Mouse (Mus musculus) hindbrain, embryonic 10.5 days (tissue): ENCODE data around the gene Iqcf3. TPM values are rescaled to one million over a fixed set of nuclear protein-coding genes. Genes with fewer than 3 reads are reported as not detected.
"Not testable (repeated sequence)": the region's sequence is repeated elsewhere in the genome, so short reads cannot be mapped to it uniquely, and the experiment has no call there.

Source experiments
- DNase-seq: peaks from one replicate; pipeline ENCODE4 v3.0.0-alpha.2; 2017; ENCODE audit warnings: low spot score
- H3K27ac ChIP-seq: fragments of 300-500 bp; sonication (generic); 2 replicates; pipeline ENCODE4 v1.5.1; 2016; ENCODE audit warnings: mild to moderate bottlenecking, moderate library complexity
- H3K27me3 ChIP-seq: fragments of 300-500 bp; sonication (generic); 2 replicates; pipeline ENCODE4 v1.6.1; 2016; ENCODE audit warnings: mild to moderate bottlenecking; ENCODE audit not compliant: poor library complexity, insufficient read depth, severe bottlenecking
- H3K36me3 ChIP-seq: fragments of 300-500 bp; sonication (generic); 2 replicates; pipeline ENCODE4 v1.6.1; 2016; ENCODE audit warnings: mild to moderate bottlenecking, moderate library complexity
- H3K4me1 ChIP-seq: fragments of 300-500 bp; sonication (generic); replicated peaks from 2 replicates; pipeline ENCODE4 v1.6.1; 2016; ENCODE audit warnings: mild to moderate bottlenecking
- H3K4me3 ChIP-seq: fragments of 300-500 bp; sonication (generic); 2 replicates; pipeline ENCODE4 v1.5.1; 2016; ENCODE audit warnings: mild to moderate bottlenecking, moderate library complexity
- H3K9me3 ChIP-seq: fragments of 300-500 bp; sonication (generic); 2 replicates; pipeline ENCODE4 v1.6.1; 2016; ENCODE audit warnings: mild to moderate bottlenecking, moderate library complexity
- WGBS: fragments of 180-500 bp; shearing (Covaris S2); methylation state at CpG from one replicate; pipeline ENCODE4 v1.1.7; 2016; 5-methylcytosine and 5-hydroxymethylcytosine counted together
- polyA plus RNA-seq: library from polyadenylated mRNA; unstranded; fragments of >200 nt; fragmentation: Nextera tagmentation; extraction: Ambion mirVana; gene quantifications from 2 replicates; pipeline ENCODE4 v1.2.1, GENCODE M21; 2016

Iqcf3 gene
- polyA plus RNA-seq, 1 experiment from 2014 or later: not detected

DNA sequence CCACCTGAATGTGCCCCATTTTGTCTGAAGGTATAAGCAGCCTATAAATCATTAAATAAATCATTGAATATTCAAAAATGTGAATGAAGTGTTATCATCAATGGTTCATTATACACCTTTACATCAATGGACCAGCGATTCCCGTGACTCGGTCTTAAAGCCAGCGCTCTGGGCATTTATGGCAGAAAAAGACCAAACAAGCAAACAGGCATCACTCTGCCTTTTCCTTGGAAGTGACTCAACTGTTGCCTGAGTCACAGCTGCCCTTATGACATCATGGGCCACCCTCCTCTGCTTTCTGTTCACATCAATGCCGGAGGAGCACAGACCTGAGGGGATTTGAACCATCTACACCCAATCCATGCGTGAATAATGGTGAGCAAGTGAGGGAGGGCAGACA, 61.8 kb downstream of the Iqcf3 start, which contains the start of gene Iqcf1:
Gene Iqcf1 (plus strand): TSS at position 301 of the 400 bp plus-strand sequence.
- no peak within 1 kb of the TSS for H3K4me3 ChIP-seq
- H3K27me3 ChIP-seq: no peaks in the 10 kb centered on the region
- DNase-seq: no peak
- no peak within 1 kb of the TSS for H3K27ac ChIP-seq
- 90% methylated on average over 6 of the region's 6 CpGs for WGBS
- no peaks in the 10 kb centered on the region for H3K36me3 ChIP-seq
- H3K9me3 ChIP-seq: no peaks in the 10 kb centered on the region
- no peaks in the 10 kb centered on the region for H3K4me1 ChIP-seq

GRCm38 (mm10) chr9:106487602-106488001, 73.8 kb downstream of the Iqcf3 start:
- H3K9me3 ChIP-seq, H3K4me1 ChIP-seq, DNase-seq, H3K27ac ChIP-seq, H3K4me3 ChIP-seq, H3K27me3 ChIP-seq: not testable (repeated sequence)
- H3K36me3 ChIP-seq: peaks cover 40% of the 10 kb centered on the region
- 81% methylated on average over 6 of the region's 6 CpGs for WGBS

DNA sequence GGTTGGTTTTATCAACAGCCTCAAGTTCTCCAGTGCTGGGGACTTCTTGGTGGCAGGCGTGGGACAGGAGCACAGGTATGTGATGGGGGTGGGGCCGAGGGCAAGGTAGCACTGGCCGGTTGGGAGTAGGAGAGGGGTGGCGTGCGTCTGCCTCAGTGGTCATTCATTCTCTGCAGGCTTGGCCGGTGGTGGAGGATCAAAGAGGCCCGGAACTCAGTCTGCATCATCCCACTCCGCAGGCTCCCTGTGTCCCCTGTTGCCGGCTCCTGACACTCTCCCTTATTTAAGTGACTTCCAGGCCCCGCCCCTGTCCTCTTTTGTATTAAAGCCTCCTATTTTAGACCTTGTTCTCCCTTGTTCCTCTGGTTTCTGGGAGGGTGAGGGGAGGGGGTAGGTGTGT, 76.4 kb downstream of the Iqcf3 start:
- Histone ChIP-seq H3K27me3 (no peaks in the 10 kb centered on the region), H3K9me3 (no peaks in the 10 kb centered on the region), H3K4me1 (no peaks in the 10 kb centered on the region; the same call in 1 of the 2 replicates), H3K36me3 (peaks cover 63% of the 10 kb centered on the region), H3K4me3 (no peak overlapping the region), H3K27ac (no peak overlapping the region)
- 83% methylated on average over 10 of the region's 10 CpGs for WGBS
- no peak for DNase-seq

DNA sequence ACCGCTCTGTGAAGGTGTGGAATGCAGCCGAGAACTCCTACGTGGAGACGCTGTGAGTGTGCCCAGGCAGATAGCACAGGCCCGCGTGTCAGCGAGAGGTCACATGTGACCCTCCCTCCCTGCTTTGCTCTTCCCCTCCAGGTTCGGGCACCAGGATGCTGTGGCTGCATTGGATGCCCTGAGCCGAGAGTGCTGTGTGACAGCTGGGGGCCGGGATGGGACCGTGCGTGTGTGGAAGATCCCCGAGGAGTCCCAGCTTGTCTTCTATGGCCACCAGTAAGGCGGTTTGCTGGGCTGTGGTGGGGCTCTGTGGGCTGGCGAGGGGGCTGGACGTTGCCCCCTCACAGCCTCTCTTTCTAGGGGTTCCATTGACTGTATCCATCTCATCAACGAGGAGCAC, 77.8 kb downstream of the Iqcf3 start:
- Histone ChIP-seq H3K27ac (no peak overlapping the region), H3K36me3 (peaks cover 73% of the 10 kb centered on the region), H3K27me3 (no peaks in the 10 kb centered on the region), H3K9me3 (no peaks in the 10 kb centered on the region), H3K4me1 (peaks cover 7% of the 10 kb centered on the region; the same call in 1 of the 2 replicates), H3K4me3 (no peak overlapping the region)
- DNase-seq: no peak
- WGBS: 92% methylated on average over 17 of the region's 17 CpGs

DNA sequence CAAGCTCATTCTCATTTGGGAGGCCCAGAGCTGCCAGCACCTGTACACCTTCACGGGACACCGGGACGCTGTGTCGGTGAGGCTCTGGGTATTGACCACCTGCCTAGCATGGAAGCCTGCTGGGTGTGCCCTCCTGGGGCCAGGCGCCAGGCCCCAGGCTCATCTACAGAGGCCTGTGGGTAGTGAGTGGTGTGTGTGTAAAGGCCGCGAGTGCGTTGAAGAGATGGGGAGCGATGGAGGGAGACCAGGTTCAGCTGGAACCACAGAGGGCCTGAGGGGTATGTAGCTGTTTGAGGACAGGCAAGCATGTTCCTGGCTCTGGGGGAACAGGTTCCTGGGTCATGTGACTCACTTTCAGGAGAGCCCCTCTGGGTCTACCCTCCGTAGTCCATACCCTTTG, 78.3 kb downstream of the Iqcf3 start:
- Histone ChIP-seq H3K9me3 (no peaks in the 10 kb centered on the region), H3K4me1 (peaks cover 11% of the 10 kb centered on the region), H3K27ac (no peak overlapping the region), H3K4me3 (no peak overlapping the region), H3K36me3 (peaks cover 73% of the 10 kb centered on the region), H3K27me3 (no peaks in the 10 kb centered on the region)
- 95% methylated on average over 10 of the region's 10 CpGs for WGBS
- DNase-seq: no peak

DNA sequence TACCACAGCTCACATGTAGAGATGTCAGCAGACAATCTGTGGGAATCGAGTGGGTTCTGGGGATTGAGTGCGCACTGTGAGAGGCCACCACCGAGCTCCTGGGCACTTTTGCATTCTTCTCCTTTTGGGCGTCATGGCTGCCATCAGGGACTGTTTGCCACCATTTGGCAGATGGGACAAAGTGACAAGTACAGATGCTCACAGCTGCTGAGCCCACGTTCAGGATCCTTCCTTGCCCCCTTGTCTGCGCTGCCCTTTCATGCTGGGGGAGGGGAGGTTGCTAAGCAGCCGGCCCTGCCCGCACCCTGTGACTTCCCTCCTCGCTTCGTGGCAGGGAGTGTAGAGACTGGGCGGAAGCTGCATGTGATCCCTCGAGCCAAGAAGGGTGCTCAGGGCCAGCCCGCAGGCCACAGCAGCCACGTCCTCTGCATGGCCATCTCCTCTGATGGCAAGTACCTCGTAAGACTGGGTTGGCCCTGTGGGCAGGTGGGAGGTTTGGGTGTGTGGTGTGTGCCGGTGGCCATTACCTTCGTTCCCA, 78.8 kb downstream of the Iqcf3 start:
- Histone ChIP-seq H3K27me3 (no peaks in the 10 kb centered on the region), H3K4me3 (no peak overlapping the region), H3K4me1 (peaks cover 16% of the 10 kb centered on the region), H3K27ac (no peak overlapping the region), H3K9me3 (no peaks in the 10 kb centered on the region), H3K36me3 (peaks cover 73% of the 10 kb centered on the region)
- 89% methylated on average over 17 of the region's 17 CpGs for WGBS
- DNase-seq: no peak

GRCm38 (mm10) chr9:106481676-106482075, 79.8 kb downstream of the Iqcf3 start:
- no peak for DNase-seq
- WGBS: 93% methylated on average over 13 of the region's 13 CpGs
- H3K27ac ChIP-seq: no peak overlapping the region

DNA sequence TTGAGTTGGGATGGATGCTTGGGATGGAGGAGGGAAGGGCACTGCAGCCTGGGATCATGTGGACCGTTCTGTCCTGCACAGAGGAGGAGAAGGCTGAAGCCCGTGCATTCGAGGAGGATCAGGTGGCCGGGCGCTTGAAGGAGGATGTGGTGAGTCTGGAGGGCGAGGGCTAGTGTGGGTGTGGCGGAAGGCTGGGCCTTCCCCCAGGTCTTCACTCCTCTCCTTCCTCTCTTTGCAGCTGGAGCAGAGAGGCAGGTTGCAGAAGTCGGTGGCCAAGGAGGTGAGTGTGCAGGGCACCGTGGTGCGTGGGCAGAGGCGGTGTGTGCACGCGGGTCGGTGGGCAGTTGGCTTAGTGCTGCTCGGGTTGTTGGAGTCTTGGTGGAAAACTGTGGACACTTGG, 80.4 kb downstream of the Iqcf3 start:
- WGBS: 94% methylated on average over 15 of the region's 15 CpGs
- Histone ChIP-seq H3K36me3 (peaks cover 68% of the 10 kb centered on the region), H3K27me3 (no peaks in the 10 kb centered on the region), H3K9me3 (no peaks in the 10 kb centered on the region), H3K4me1 (peaks cover 31% of the 10 kb centered on the region), H3K27ac (no peak overlapping the region), H3K4me3 (no peak overlapping the region)
- DNase-seq: no peak

More at GRCm38 (mm10) chr9:106481676-106482075, 79.8 kb downstream of the Iqcf3 start:
- H3K36me3 ChIP-seq: peaks cover 73% of the 10 kb centered on the region
- H3K9me3 ChIP-seq: no peaks in the 10 kb centered on the region
- H3K4me3 ChIP-seq: no peak overlapping the region
- H3K4me1 ChIP-seq: peaks cover 25% of the 10 kb centered on the region
- no peaks in the 10 kb centered on the region for H3K27me3 ChIP-seq

DNA sequence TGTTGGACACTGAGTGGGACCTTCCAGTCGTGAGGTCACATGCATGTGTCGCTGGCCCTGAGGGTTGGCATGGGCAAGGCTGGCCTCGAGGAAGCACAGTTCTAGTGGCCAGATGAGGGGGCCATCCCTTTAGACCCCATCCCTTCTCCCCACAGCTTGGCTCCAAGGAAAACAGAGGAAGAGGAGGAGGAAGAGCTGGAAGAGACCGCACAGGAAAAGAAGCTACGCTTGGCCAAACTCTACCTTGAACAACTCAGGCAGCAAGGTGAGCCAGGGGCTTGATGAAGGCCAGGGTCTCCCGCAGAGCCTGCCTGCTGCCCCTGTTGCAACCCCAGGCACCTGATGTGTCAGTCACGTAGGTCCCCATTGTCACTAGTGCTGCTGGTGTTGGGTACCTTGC, 80.9 kb downstream of the Iqcf3 start:
- Histone ChIP-seq H3K4me3 (no peak overlapping the region), H3K36me3 (peaks cover 63% of the 10 kb centered on the region), H3K27me3 (no peaks in the 10 kb centered on the region), H3K4me1 (peaks cover 37% of the 10 kb centered on the region), H3K27ac (no peak overlapping the region), H3K9me3 (no peaks in the 10 kb centered on the region)
- WGBS: 95% methylated on average over 7 of the region's 7 CpGs
- DNase-seq: no peak

DNA sequence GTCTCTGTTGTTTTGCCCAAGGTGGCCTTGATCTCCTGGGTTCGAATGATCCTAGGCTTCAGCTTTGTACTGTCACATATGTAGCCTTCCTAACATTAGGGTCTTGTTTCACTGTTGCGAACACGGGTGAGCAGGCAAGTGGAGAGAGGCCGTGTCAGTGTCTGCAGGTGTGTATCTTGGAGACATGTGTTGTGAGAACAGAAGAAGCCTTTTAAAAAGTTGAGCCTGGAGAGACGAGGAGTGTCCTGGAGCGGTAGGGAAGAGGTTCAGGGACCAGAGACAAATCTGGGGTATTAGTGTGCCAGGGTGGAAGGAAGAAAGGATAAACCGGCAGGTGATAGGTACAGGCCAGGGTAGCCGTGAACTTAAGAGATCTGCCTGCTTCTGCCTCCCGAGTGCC, 83.3 kb downstream of the Iqcf3 start:
- Histone ChIP-seq H3K36me3 (peaks cover 39% of the 10 kb centered on the region), H3K9me3 (no peaks in the 10 kb centered on the region), H3K27me3 (no peaks in the 10 kb centered on the region), H3K27ac (no peak overlapping the region), H3K4me3 (peak overlapping the region; percentile 83), H3K4me1 (peaks cover 60% of the 10 kb centered on the region)
- DNase-seq: no peak
- 81% methylated on average over 9 of the region's 9 CpGs for WGBS

DNA sequence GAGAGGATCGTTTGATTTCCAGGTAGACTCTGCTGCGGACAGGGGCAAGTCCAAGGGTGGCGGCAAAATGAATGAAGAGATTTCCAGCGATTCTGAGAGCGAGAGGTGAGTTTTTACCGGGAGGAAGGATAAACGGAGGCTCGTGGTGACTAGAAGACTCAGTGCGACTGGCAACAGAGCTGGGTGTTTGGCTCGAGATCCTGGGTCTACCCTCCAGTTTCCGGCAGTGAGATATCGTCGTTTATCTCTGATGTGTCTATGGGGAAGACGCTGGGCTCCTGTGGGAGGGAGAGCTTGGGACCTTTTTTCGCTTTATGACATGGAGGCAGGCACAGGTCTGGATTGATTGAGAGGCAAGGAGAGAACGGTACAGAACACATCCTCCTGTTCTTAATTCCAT, 83.8 kb downstream of the Iqcf3 start:
- no peak for DNase-seq
- H3K9me3 ChIP-seq: no peaks in the 10 kb centered on the region
- H3K36me3 ChIP-seq: peaks cover 34% of the 10 kb centered on the region
- H3K4me1 ChIP-seq: peaks cover 64% of the 10 kb centered on the region
- 8% methylated on average over 16 of the region's 16 CpGs for WGBS
- H3K27ac ChIP-seq: peak overlapping the region; percentile 80
- peaks cover 2% of the 10 kb centered on the region; the same call in 1 of the 2 replicates for H3K27me3 ChIP-seq
- peak overlapping the region; percentile 83 for H3K4me3 ChIP-seq

DNA sequence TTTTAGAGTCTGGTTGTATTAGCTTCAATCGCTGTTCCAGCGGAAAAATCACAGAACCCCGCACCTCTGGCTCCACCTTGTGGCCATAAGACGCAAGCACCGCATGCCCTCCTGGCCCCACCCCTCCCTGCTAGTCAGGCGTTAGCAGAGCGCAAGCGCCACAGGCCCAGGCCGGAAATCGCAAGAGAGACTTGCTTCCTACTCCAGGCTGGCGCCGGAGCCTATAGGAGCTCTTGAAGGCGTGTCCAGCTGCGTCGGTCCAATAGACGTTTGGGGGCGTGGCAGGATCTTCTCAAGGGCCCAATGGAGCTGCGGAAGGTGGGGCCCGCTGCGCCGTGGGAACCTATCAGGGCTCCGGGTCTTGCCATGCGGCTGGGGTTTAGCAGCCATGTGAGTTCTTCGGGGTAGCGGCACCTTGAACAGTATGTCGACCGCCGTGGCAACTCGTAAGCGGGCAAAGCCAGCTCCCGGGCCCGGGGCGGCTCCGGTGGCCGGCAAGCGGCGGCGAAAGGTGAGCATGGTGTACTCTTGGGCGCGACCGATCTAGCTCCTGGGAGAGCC, 84.4 kb downstream of the Iqcf3 start, which contains the start of gene Parp3:
Gene Parp3 (minus strand): TSS at position 26 of the 561 bp plus-strand sequence.
- Histone ChIP-seq H3K27me3 (peaks cover 6% of the 10 kb centered on the region; the same call in 1 of the 2 replicates), H3K4me3 (peak within 1 kb of the TSS; percentile 83), H3K27ac (peak within 1 kb of the TSS; percentile 80), H3K4me1 (peaks cover 70% of the 10 kb centered on the region), H3K9me3 (no peaks in the 10 kb centered on the region), H3K36me3 (peaks cover 30% of the 10 kb centered on the region)
- DNase-seq: peak; percentile 100
- WGBS: under 1% methylated on average over 41 of the region's 41 CpGs

DNA sequence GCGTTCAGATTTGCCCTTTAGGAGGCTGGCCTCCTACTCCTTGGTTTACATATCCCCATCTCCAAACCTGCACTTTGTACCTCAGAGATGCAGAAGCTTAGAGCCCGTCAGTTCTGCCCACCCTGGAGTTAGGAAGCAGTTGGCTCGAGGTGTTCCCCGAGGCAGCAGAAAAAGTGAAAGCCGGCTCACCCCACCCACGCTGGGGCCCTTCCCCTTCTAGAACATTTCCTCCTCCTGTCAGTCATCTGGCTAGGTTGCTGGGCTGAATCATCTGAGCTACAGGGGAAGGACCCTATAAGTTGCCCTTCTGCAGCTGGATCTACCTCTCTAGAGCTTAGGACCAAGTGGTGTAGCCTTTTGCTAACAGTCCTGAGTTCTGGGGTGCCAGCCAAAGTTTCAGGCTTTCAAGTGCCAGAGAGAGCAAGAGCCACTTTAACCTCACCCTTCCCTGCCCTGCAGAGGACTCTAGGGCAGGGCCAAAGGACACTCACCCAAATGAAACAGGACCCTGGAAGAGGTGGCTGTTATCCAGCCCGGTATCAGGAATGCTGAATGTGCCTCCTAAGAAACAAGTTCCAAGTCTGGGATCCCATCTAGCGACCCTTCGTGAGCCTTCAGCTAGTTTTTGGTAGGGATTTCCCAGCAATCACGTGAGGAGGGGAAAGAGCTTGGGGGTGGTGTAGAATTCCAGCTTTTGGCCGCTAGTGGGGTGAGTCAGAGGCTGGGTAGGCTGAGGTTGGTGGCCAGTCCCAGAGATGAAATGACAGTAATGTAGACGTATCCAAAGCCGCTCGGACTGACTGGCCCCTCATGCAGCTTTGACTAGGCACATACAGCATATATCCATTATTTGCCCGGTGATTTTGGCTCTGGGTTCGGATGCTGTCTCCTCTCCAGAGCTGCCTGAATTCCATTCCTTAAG, 85.2 kb downstream of the Iqcf3 start:
- no peaks in the 10 kb centered on the region for H3K9me3 ChIP-seq
- peaks cover 78% of the 10 kb centered on the region for H3K4me1 ChIP-seq
- H3K4me3 ChIP-seq: peak overlapping the region; percentile 83
- 38% methylated on average over 16 of the region's 16 CpGs for WGBS
- DNase-seq: no peak
- peak overlapping the region; percentile 73 for H3K27ac ChIP-seq
- peaks cover 22% of the 10 kb centered on the region for H3K36me3 ChIP-seq
- peaks cover 8% of the 10 kb centered on the region; the same call in 1 of the 2 replicates for H3K27me3 ChIP-seq
